Mouse (Mus musculus) neural tube, embryonic 15.5 days (tissue): Measurements from ENCODE around the gene Rpain. TPM values are rescaled to one million over a fixed set of nuclear protein-coding genes. Genes with fewer than 3 reads are reported as not detected.
A peak's percentile ranks its signal among the peaks of the same experiment; 100 is the strongest.

Source experiments
- ATAC-seq: fragments of 200-750 bp; cut with Nextera tagmentation; 2 replicates; pipeline ENCODE4 v1.8.0; 2017; ENCODE audit warnings: mild to moderate bottlenecking, moderate TSS enrichment, moderate library complexity; ENCODE audit not compliant: low FRiP score
- H3K27ac ChIP-seq: fragments of 300-500 bp; sonication (generic); replicated peaks from 2 replicates; pipeline ENCODE4 v1.5.1; 2015; ENCODE audit warnings: mild to moderate bottlenecking, inconsistent platforms
- H3K27me3 ChIP-seq: fragments of 300-500 bp; sonication (generic); replicated peaks from 2 replicates; pipeline ENCODE4 v1.6.1; 2015; ENCODE audit warnings: inconsistent platforms
- H3K36me3 ChIP-seq: fragments of 300-500 bp; sonication (generic); 2 replicates; pipeline ENCODE4 v1.6.1; 2015; ENCODE audit warnings: inconsistent platforms
- H3K4me1 ChIP-seq: fragments of 300-500 bp; sonication (generic); 2 replicates; pipeline ENCODE4 v1.6.1; 2015; ENCODE audit warnings: inconsistent platforms
- H3K4me2 ChIP-seq: fragments of 300-500 bp; sonication (generic); 2 replicates; pipeline ENCODE4 v1.6.1; 2015; ENCODE audit warnings: inconsistent platforms, mild to moderate bottlenecking, moderate library complexity
- H3K4me3 ChIP-seq: fragments of 300-500 bp; sonication (generic); replicated peaks from 2 replicates; pipeline ENCODE4 v1.5.1; 2015; ENCODE audit warnings: mild to moderate bottlenecking, inconsistent platforms
- H3K9ac ChIP-seq: fragments of 300-500 bp; sonication (generic); replicated peaks from 2 replicates; pipeline ENCODE4 v1.6.1; 2015; ENCODE audit warnings: mild to moderate bottlenecking, inconsistent platforms
- H3K9me3 ChIP-seq: fragments of 300-500 bp; sonication (generic); replicated peaks from 2 replicates; pipeline ENCODE4 v1.6.1; 2016; ENCODE audit warnings: inconsistent platforms
- WGBS: fragments of 180-500 bp; shearing (Covaris S2); methylation state at CpG from one replicate; pipeline ENCODE4 v1.1.7; 2015; ENCODE audit warnings: mixed read lengths; 5-methylcytosine and 5-hydroxymethylcytosine counted together
- polyA plus RNA-seq: library from polyadenylated mRNA; unstranded; fragments of >200 nt; fragmentation: Nextera tagmentation; extraction: Ambion mirVana; gene quantifications from 2 replicates; pipeline ENCODE4 v1.2.1, GENCODE M21; 2015

Gene Rpain
- polyA plus RNA-seq, 1 experiment from 2014 or later, result 71.3 TPM

DNA sequence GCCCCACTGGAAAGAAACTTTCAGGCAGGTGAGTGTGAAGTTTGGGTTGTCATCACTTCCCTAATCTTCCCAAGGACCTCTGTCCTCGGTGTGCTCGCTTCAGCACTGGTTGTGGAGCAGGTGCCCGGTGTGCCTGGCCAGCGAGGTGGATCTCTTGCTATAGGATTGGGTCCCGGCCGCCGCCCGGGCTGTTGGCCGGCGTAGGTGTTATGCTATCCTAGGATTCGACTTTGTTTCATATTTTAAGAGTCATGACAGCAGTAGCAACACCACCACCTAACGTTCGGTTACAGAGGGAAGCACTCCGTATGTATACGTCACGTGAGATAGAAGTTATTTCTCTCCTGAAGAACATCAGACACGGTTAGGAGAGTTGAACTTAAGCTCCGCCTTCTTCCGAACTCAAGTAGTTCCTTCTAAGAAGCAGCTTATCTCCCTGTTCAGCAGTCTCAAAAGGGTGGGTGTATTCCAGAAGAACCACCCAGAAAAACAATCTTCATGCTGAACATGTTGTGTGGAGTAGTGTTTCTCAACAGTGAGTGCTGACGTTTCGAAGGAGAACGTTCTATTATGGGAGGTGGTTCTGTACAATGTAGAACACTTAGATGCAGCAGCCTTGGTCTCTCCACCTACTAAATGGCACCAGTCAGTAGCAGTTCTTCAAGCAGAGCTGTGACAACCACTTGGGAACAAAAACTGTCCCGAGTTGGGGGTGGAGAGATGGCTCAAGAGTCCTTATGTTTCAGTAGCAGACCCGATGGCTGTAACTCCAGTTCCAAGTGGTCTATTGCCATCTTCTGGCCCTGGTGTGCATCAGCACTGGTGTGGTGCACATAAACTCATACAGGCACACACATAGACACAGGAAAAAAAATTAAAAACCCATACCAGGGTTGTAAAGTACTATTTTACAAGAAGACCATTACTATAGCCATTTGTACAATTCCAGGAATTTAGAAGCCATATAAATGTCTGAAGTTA lies 837 bp downstream of the Rpain start:
- Histone ChIP-seq H3K36me3 (peaks cover 41% of the 10 kb centered on the region), H3K4me1 (peaks cover 23% of the 10 kb centered on the region), H3K9me3 (no peaks in the 10 kb centered on the region), H3K27ac (peak overlapping the region; percentile 94), H3K27me3 (no peaks in the 10 kb centered on the region), H3K9ac (peak overlapping the region; percentile 68), H3K4me3 (peak overlapping the region; percentile 95), H3K4me2 (peak overlapping the region; percentile 91)
- WGBS, result 18% methylated on average over 24 of the region's 24 CpGs
- ATAC-seq, result peak; percentile 28

- Histone ChIP-seq H3K9ac (no peak overlapping the region), H3K27me3 (no peaks in the 10 kb centered on the region), H3K36me3 (peaks cover 48% of the 10 kb centered on the region), H3K27ac (no peak overlapping the region), H3K4me2 (no peak overlapping the region), H3K9me3 (no peaks in the 10 kb centered on the region), H3K4me3 (no peak overlapping the region), H3K4me1 (peaks cover 20% of the 10 kb centered on the region)
- no peak for ATAC-seq
- 71% methylated on average over 1 of the region's 1 CpGs for WGBS
These were observed 2.6 kb downstream of the Rpain start for GRCm38 (mm10) chr11:70972586-70972985.

- Histone ChIP-seq H3K36me3 (peaks cover 61% of the 10 kb centered on the region), H3K27ac (no peak overlapping the region), H3K4me3 (no peak overlapping the region), H3K4me2 (no peak overlapping the region), H3K27me3 (no peaks in the 10 kb centered on the region), H3K9me3 (no peaks in the 10 kb centered on the region), H3K9ac (no peak overlapping the region), H3K4me1 (peaks cover 9% of the 10 kb centered on the region)
- ATAC-seq, result no peak
- 74% methylated on average over 4 of the region's 4 CpGs for WGBS
These were observed 3.9 kb downstream of the Rpain start for GRCm38 (mm10) chr11:70973947-70974346.

DNA sequence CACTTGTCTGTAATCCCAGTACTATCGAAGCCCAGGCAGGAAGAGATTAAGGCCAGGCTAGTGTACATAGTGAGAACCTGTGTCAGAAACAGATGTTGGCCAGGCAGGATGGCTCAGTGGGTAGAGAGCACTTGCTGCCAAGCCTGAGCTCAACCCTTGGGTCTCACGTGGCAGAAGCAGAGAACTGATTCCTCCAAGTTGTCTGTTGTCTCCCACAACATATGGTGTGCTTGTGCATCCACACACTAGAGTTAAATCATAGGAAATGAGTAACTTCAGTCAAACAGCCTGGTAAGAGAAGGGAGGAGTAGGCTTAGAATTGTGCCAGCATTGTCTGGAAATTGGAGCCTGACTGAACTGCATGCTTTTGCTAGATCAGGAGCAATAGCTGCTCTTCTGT lies 5.2 kb downstream of the Rpain start:
- H3K4me2 ChIP-seq, result no peak overlapping the region
- no peaks in the 10 kb centered on the region for H3K9me3 ChIP-seq
- no peaks in the 10 kb centered on the region for H3K27me3 ChIP-seq
- WGBS, result 82% methylated on average over 2 of the region's 2 CpGs
- ATAC-seq, result no peak
- H3K36me3 ChIP-seq, result peaks cover 72% of the 10 kb centered on the region
- H3K4me3 ChIP-seq, result no peak overlapping the region
- no peak overlapping the region for H3K27ac ChIP-seq
- no peak overlapping the region for H3K9ac ChIP-seq
- H3K4me1 ChIP-seq, result peaks cover 9% of the 10 kb centered on the region

- no peak for ATAC-seq
- WGBS, result 90% methylated on average over 6 of the region's 6 CpGs
- Histone ChIP-seq H3K9ac (no peak overlapping the region), H3K4me3 (no peak overlapping the region), H3K36me3 (peaks cover 81% of the 10 kb centered on the region), H3K4me1 (peaks cover 14% of the 10 kb centered on the region), H3K27ac (no peak overlapping the region), H3K4me2 (no peak overlapping the region), H3K9me3 (no peaks in the 10 kb centered on the region), H3K27me3 (no peaks in the 10 kb centered on the region)
These were observed 7.3 kb downstream of the Rpain start for GRCm38 (mm10) chr11:70977293-70977692.

DNA sequence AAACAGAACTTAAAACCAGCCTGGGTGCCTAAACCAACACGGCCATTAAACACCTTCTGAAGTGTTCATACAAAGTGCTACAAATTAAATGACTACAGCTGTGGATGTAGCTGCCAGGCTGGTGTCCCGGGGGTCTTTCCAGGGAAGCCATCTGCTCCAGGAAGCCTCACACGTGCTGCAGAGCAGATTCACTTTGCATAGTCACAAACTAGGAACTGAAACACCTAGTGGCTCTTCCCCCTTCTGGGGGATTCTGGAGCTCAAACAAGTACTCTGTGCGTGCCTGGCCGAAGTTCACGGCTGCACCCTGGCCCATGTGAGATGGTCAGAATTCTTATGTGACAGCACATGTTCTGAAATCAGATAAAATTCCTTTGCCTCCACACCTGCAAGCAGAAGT lies 10.2 kb downstream of the Rpain start:
- Histone ChIP-seq H3K27ac (no peak overlapping the region), H3K27me3 (no peaks in the 10 kb centered on the region), H3K4me1 (peaks cover 17% of the 10 kb centered on the region), H3K4me3 (no peak overlapping the region), H3K36me3 (peaks cover 68% of the 10 kb centered on the region), H3K4me2 (no peak overlapping the region), H3K9me3 (no peaks in the 10 kb centered on the region), H3K9ac (no peak overlapping the region)
- 76% methylated on average over 6 of the region's 6 CpGs for WGBS
- ATAC-seq, result no peak

- peak overlapping the region; percentile 69; the same call in 1 of the 2 replicates for H3K4me2 ChIP-seq
- 96% methylated on average over 14 of the region's 14 CpGs for WGBS
These were observed 10.9 kb downstream of the Rpain start for GRCm38 (mm10) chr11:70980751-70981510.

DNA sequence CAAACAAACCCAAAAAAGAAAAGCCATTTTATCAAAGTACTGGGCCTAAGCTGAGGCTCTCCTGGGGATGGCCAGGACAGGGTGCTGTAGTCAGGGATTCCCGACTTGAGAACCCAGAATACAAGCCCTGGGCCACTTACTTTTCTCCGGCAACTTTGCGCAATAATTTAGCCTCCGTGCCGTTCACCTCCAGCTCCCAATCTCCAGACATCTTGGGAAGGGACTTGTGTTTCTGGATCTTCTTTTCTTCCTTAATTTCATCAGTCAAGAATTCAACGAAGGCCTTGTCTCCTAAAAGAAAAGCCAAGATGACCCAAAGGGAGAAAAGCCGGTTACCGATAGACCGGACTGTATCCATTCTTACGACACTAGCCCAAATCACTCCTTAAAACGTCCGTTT lies 12.0 kb downstream of the Rpain start:
- no peaks in the 10 kb centered on the region for H3K27me3 ChIP-seq
- H3K4me1 ChIP-seq, result peaks cover 17% of the 10 kb centered on the region
- peak overlapping the region; percentile 69 for H3K4me2 ChIP-seq
- peak overlapping the region; percentile 99 for H3K4me3 ChIP-seq
- no peaks in the 10 kb centered on the region for H3K9me3 ChIP-seq
- H3K36me3 ChIP-seq, result peaks cover 68% of the 10 kb centered on the region
- peak overlapping the region; percentile 93 for H3K9ac ChIP-seq
- ATAC-seq, result no peak
- H3K27ac ChIP-seq, result no peak overlapping the region
- 9% methylated on average over 12 of the region's 12 CpGs for WGBS

More at GRCm38 (mm10) chr11:70980751-70981510, 10.9 kb downstream of the Rpain start:
- Histone ChIP-seq H3K4me3 (0 out of 2 replicates have a peak overlapping the region, but pooled peaks have one; percentile 99), H3K4me1 (peaks cover 17% of the 10 kb centered on the region), H3K9me3 (no peaks in the 10 kb centered on the region), H3K27ac (no peak overlapping the region), H3K27me3 (no peaks in the 10 kb centered on the region), H3K36me3 (peaks cover 68% of the 10 kb centered on the region), H3K9ac (no peak overlapping the region)
- ATAC-seq, result no peak

GRCm38 (mm10) chr11:70982557-70983228 lies 12.7 kb downstream of the Rpain start, which contains the start of gene C1qbp:
TSS of gene C1qbp (minus strand) at chr11:70983026.
- Histone ChIP-seq H3K4me3 (peak within 1 kb of the TSS; percentile 99), H3K4me1 (peaks cover 17% of the 10 kb centered on the region), H3K9me3 (no peaks in the 10 kb centered on the region), H3K9ac (peak within 1 kb of the TSS; percentile 93), H3K4me2 (peak within 1 kb of the TSS; percentile 69), H3K36me3 (peaks cover 68% of the 10 kb centered on the region), H3K27me3 (no peaks in the 10 kb centered on the region), H3K27ac (peak within 1 kb of the TSS; percentile 74)
- under 1% methylated on average over 53 of the region's 64 CpGs for WGBS
- ATAC-seq, result peak; percentile 95

- no peak overlapping the region for H3K27ac ChIP-seq
- H3K4me2 ChIP-seq, result no peak overlapping the region
- no peak for ATAC-seq
- peaks cover 42% of the 10 kb centered on the region for H3K36me3 ChIP-seq
- H3K4me1 ChIP-seq, result peaks cover 22% of the 10 kb centered on the region
- no peaks in the 10 kb centered on the region for H3K9me3 ChIP-seq
- H3K9ac ChIP-seq, result no peak overlapping the region
- 88% methylated on average over 4 of the region's 4 CpGs for WGBS
- no peaks in the 10 kb centered on the region for H3K27me3 ChIP-seq
- no peak overlapping the region for H3K4me3 ChIP-seq
These were observed 31.2 kb downstream of the Rpain start for GRCm38 (mm10) chr11:71001167-71001566.

DNA sequence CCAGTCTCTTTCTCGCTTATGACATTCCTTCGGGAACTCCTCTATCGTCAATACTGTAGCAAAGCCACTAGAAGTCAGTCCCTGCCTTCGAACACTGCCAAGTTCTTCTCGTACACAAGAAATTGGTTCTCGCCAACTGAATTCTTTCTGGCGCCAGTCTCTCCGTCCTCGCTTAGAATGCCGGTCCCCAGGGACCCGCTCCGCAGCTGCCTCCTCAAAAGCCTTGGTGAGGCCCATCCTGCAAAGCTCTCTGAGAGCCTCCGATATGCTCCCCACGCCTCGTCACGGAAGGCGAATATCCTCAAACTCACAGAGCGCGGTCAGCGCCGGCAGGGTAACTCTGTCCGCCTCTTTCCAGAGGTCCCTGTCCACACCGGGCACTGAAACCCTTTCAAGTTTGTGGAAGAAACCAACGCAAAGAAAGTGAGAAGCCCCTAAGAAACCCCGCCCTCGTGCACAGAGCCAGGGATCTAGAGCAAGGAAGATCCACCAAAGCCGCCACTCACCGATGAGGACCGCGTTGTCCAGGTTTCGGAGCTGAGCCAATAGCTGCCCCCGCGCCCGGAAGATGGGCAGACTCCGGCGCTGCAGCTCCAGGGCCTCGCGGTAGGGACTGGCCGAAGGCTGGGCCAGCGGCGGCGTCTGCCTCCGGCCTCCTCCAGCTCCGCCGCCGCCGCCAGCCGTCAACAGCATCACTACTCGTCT lies 33.8 kb downstream of the Rpain start:
- H3K9me3 ChIP-seq, result no peaks in the 10 kb centered on the region
- no peaks in the 10 kb centered on the region for H3K27me3 ChIP-seq
- H3K36me3 ChIP-seq, result peaks cover 22% of the 10 kb centered on the region
- peak overlapping the region; percentile 82 for H3K27ac ChIP-seq
- WGBS, result 1% methylated on average over 49 of the region's 49 CpGs
- peak overlapping the region; percentile 77 for H3K9ac ChIP-seq
- H3K4me2 ChIP-seq, result peak overlapping the region; percentile 91
- peak; percentile 74 for ATAC-seq
- peaks cover 22% of the 10 kb centered on the region for H3K4me1 ChIP-seq
- peak overlapping the region; percentile 99 for H3K4me3 ChIP-seq
